Mouse (Mus musculus) forebrain, embryonic 12.5 days (tissue): ENCODE data around the gene Dvl3. TPM values are rescaled to one million over a fixed set of nuclear protein-coding genes. Genes with fewer than 3 reads are reported as not detected.

Source experiments
- ATAC-seq: fragments of 200-750 bp; cut with Nextera tagmentation; 2 replicates; pipeline ENCODE4 v1.8.0; 2017; ENCODE audit warnings: moderate TSS enrichment; ENCODE audit not compliant: low FRiP score
- H3K27ac ChIP-seq: fragments of 300-500 bp; sonication (generic); 2 replicates; pipeline ENCODE4 v1.5.1; 2016; ENCODE audit warnings: mild to moderate bottlenecking
- H3K27me3 ChIP-seq: fragments of 300-500 bp; sonication (generic); 2 replicates; pipeline ENCODE4 v1.6.1; 2016; ENCODE audit warnings: mild to moderate bottlenecking
- H3K36me3 ChIP-seq: fragments of 300-500 bp; sonication (generic); replicated peaks from 2 replicates; pipeline ENCODE4 v1.6.1; 2016; ENCODE audit warnings: mild to moderate bottlenecking
- H3K4me1 ChIP-seq: fragments of 300-500 bp; sonication (generic); 2 replicates; pipeline ENCODE4 v1.6.1; 2016
- H3K4me2 ChIP-seq: fragments of 300-500 bp; sonication (generic); 2 replicates; pipeline ENCODE4 v1.6.1; 2016; ENCODE audit warnings: mild to moderate bottlenecking, moderate library complexity
- H3K4me3 ChIP-seq: fragments of 300-500 bp; sonication (generic); replicated peaks from 2 replicates; pipeline ENCODE4 v1.5.1; 2016; ENCODE audit warnings: mild to moderate bottlenecking
- H3K9ac ChIP-seq: fragments of 300-500 bp; sonication (generic); 2 replicates; pipeline ENCODE4 v1.6.1; 2016; ENCODE audit warnings: mild to moderate bottlenecking
- H3K9me3 ChIP-seq: fragments of 300-500 bp; sonication (generic); 2 replicates; pipeline ENCODE4 v1.6.1; 2016
- WGBS: fragments of 180-500 bp; shearing (Covaris S2); methylation state at CpG from one replicate; pipeline ENCODE4 v1.1.7; 2016; 5-methylcytosine and 5-hydroxymethylcytosine counted together
- polyA plus RNA-seq: library from polyadenylated mRNA; unstranded; fragments of >200 nt; fragmentation: Nextera tagmentation; extraction: Ambion mirVana; gene quantifications from 2 replicates; pipeline ENCODE4 v1.2.1, GENCODE M21; 2016

The Dvl3 gene
- polyA plus RNA-seq, 1 experiment from 2014 or later = 43.9 TPM

GRCm38 (mm10) chr16:20536081-20536665 lies 19.4 kb downstream of the Dvl3 start:
- Histone ChIP-seq H3K4me1 (peaks cover 26% of the 10 kb centered on the region), H3K36me3 (peaks cover 61% of the 10 kb centered on the region), H3K9me3 (no peaks in the 10 kb centered on the region), H3K27me3 (no peaks in the 10 kb centered on the region), H3K27ac (0 out of 2 replicates have a peak overlapping the region, but pooled peaks have one; percentile 86), H3K9ac (peak overlapping the region; percentile 95), H3K4me3 (peak overlapping the region; percentile 92), H3K4me2 (peak overlapping the region; percentile 89)
- 32% methylated on average over 9 of the region's 9 CpGs for WGBS
- ATAC-seq = no peak

GRCm38 (mm10) chr16:20537071-20537471 lies 20.3 kb downstream of the Dvl3 start:
- peak overlapping the region; percentile 92 for H3K4me3 ChIP-seq
- peak overlapping the region; percentile 50; the same call in 1 of the 2 replicates for H3K27ac ChIP-seq
- peaks cover 26% of the 10 kb centered on the region for H3K4me1 ChIP-seq
- H3K9ac ChIP-seq = peak overlapping the region; percentile 95
- 11% methylated on average over 5 of the region's 5 CpGs for whole genome bisulfite sequencing
- no peak for ATAC-seq
- no peaks in the 10 kb centered on the region for H3K9me3 ChIP-seq
- peak overlapping the region; percentile 89 for H3K4me2 ChIP-seq
- H3K36me3 ChIP-seq = peaks cover 61% of the 10 kb centered on the region
- no peaks in the 10 kb centered on the region for H3K27me3 ChIP-seq

- peak overlapping the region; percentile 92 for H3K4me3 ChIP-seq
- no peak for ATAC-seq
- H3K27me3 ChIP-seq = no peaks in the 10 kb centered on the region
- no peaks in the 10 kb centered on the region for H3K9me3 ChIP-seq
- H3K9ac ChIP-seq = peak overlapping the region; percentile 95
- WGBS = 27% methylated on average over 6 of the region's 6 CpGs
- H3K36me3 ChIP-seq = peaks cover 61% of the 10 kb centered on the region
- H3K4me1 ChIP-seq = peaks cover 26% of the 10 kb centered on the region
- peak overlapping the region; percentile 89 for H3K4me2 ChIP-seq
- no peak overlapping the region; the same call in 1 of the 2 replicates for H3K27ac ChIP-seq
Observed at GRCm38 (mm10) chr16:20537601-20538320, 21.0 kb downstream of the Dvl3 start.

- no peak overlapping the region for H3K27ac ChIP-seq
- 84% methylated on average over 3 of the region's 3 CpGs for WGBS
- no peak overlapping the region for H3K4me3 ChIP-seq
- H3K36me3 ChIP-seq = peaks cover 67% of the 10 kb centered on the region
- H3K4me2 ChIP-seq = no peak overlapping the region
- peaks cover 26% of the 10 kb centered on the region for H3K4me1 ChIP-seq
- no peak for ATAC-seq
- no peak overlapping the region for H3K9ac ChIP-seq
- H3K9me3 ChIP-seq = no peaks in the 10 kb centered on the region
- H3K27me3 ChIP-seq = no peaks in the 10 kb centered on the region
Observed at GRCm38 (mm10) chr16:20539649-20540048, 22.9 kb downstream of the Dvl3 start.

GRCm38 (mm10) chr16:20540438-20540837 lies 23.7 kb downstream of the Dvl3 start:
- Histone ChIP-seq H3K27ac (no peak overlapping the region), H3K4me1 (peaks cover 26% of the 10 kb centered on the region), H3K9me3 (no peaks in the 10 kb centered on the region), H3K4me3 (no peak overlapping the region), H3K4me2 (no peak overlapping the region), H3K9ac (no peak overlapping the region), H3K27me3 (no peaks in the 10 kb centered on the region), H3K36me3 (peaks cover 74% of the 10 kb centered on the region)
- no peak for ATAC-seq
- 90% methylated on average over 4 of the region's 4 CpGs for WGBS

- Histone ChIP-seq H3K9ac (no peak overlapping the region), H3K4me1 (peaks cover 18% of the 10 kb centered on the region), H3K4me3 (no peak overlapping the region), H3K9me3 (no peaks in the 10 kb centered on the region), H3K36me3 (peaks cover 61% of the 10 kb centered on the region), H3K27me3 (no peaks in the 10 kb centered on the region), H3K4me2 (no peak overlapping the region), H3K27ac (no peak overlapping the region)
- no peak for ATAC-seq
- WGBS = 96% methylated on average over 10 of the region's 10 CpGs
Observed at GRCm38 (mm10) chr16:20545696-20546095, 28.9 kb downstream of the Dvl3 start.

GRCm38 (mm10) chr16:20547423-20547822 lies 30.6 kb downstream of the Dvl3 start:
- H3K9ac ChIP-seq = peak overlapping the region; percentile 57

GRCm38 (mm10) chr16:20548096-20548948 lies 31.5 kb downstream of the Dvl3 start, which contains the start of gene Abcf3:
TSS of gene Abcf3 (plus strand) at chr16:20548577.
- Histone ChIP-seq H3K9ac (peak within 1 kb of the TSS; percentile 76), H3K27ac (peak within 1 kb of the TSS; percentile 51), H3K36me3 (peaks cover 61% of the 10 kb centered on the region), H3K27me3 (no peaks in the 10 kb centered on the region), H3K9me3 (no peaks in the 10 kb centered on the region), H3K4me3 (peak within 1 kb of the TSS; percentile 68), H3K4me1 (peaks cover 18% of the 10 kb centered on the region), H3K4me2 (peak within 1 kb of the TSS; percentile 92)
- under 1% methylated on average over 56 of the region's 56 CpGs for WGBS
- peak; percentile 98 for ATAC-seq

More at GRCm38 (mm10) chr16:20547423-20547822, 30.6 kb downstream of the Dvl3 start:
- H3K27ac ChIP-seq = 0 out of 2 replicates have a peak overlapping the region, but pooled peaks have one; percentile 51
- H3K36me3 ChIP-seq = peaks cover 60% of the 10 kb centered on the region
- peaks cover 18% of the 10 kb centered on the region for H3K4me1 ChIP-seq
- H3K4me3 ChIP-seq = peak overlapping the region; percentile 68
- ATAC-seq = no peak
- WGBS = 61% methylated on average over 5 of the region's 5 CpGs
- peak overlapping the region; percentile 65 for H3K4me2 ChIP-seq
- no peaks in the 10 kb centered on the region for H3K27me3 ChIP-seq
- H3K9me3 ChIP-seq = no peaks in the 10 kb centered on the region

GRCm38 (mm10) chr16:20549161-20549560 lies 32.4 kb downstream of the Dvl3 start:
- peak overlapping the region; percentile 92 for H3K4me2 ChIP-seq
- H3K27ac ChIP-seq = no peak overlapping the region
- WGBS = 55% methylated on average over 9 of the region's 9 CpGs
- H3K9ac ChIP-seq = peak overlapping the region; percentile 76
- H3K27me3 ChIP-seq = no peaks in the 10 kb centered on the region
- H3K4me3 ChIP-seq = peak overlapping the region; percentile 68
- ATAC-seq = no peak
- peaks cover 18% of the 10 kb centered on the region for H3K4me1 ChIP-seq
- H3K9me3 ChIP-seq = no peaks in the 10 kb centered on the region
- peaks cover 61% of the 10 kb centered on the region for H3K36me3 ChIP-seq

GRCm38 (mm10) chr16:20551691-20552090 lies 34.9 kb downstream of the Dvl3 start:
- no peaks in the 10 kb centered on the region for H3K27me3 ChIP-seq
- H3K4me1 ChIP-seq = peaks cover 18% of the 10 kb centered on the region
- no peak overlapping the region for H3K4me2 ChIP-seq
- no peak overlapping the region for H3K4me3 ChIP-seq
- H3K36me3 ChIP-seq = peaks cover 57% of the 10 kb centered on the region
- no peak overlapping the region for H3K27ac ChIP-seq
- H3K9me3 ChIP-seq = no peaks in the 10 kb centered on the region
- no peak for ATAC-seq
- WGBS = 93% methylated on average over 5 of the region's 5 CpGs
- H3K9ac ChIP-seq = no peak overlapping the region

- no peak overlapping the region for H3K4me2 ChIP-seq
- H3K9ac ChIP-seq = no peak overlapping the region
- H3K27ac ChIP-seq = no peak overlapping the region
- 88% methylated on average over 1 of the region's 1 CpGs for WGBS
- H3K9me3 ChIP-seq = no peaks in the 10 kb centered on the region
- H3K27me3 ChIP-seq = no peaks in the 10 kb centered on the region
- H3K4me3 ChIP-seq = no peak overlapping the region
- peaks cover 16% of the 10 kb centered on the region for H3K4me1 ChIP-seq
- peaks cover 62% of the 10 kb centered on the region for H3K36me3 ChIP-seq
- no peak for ATAC-seq
Observed at GRCm38 (mm10) chr16:20552594-20552993, 35.8 kb downstream of the Dvl3 start.

- no peak for ATAC-seq
- Histone ChIP-seq H3K4me2 (no peak overlapping the region), H3K9ac (no peak overlapping the region), H3K27me3 (no peaks in the 10 kb centered on the region), H3K4me1 (no peaks in the 10 kb centered on the region), H3K9me3 (no peaks in the 10 kb centered on the region), H3K36me3 (peaks cover 84% of the 10 kb centered on the region), H3K4me3 (no peak overlapping the region), H3K27ac (no peak overlapping the region)
- WGBS = 89% methylated on average over 6 of the region's 6 CpGs
Observed at GRCm38 (mm10) chr16:20555000-20555399, 38.2 kb downstream of the Dvl3 start.
